Mouse (Mus musculus): ENCODE results near the gene Gm21028.
"Not testable (repeated sequence)": the region's sequence is repeated elsewhere in the genome, so short reads cannot be mapped to it uniquely, and the experiment has no call there.

Gm21028 gene

DNA sequence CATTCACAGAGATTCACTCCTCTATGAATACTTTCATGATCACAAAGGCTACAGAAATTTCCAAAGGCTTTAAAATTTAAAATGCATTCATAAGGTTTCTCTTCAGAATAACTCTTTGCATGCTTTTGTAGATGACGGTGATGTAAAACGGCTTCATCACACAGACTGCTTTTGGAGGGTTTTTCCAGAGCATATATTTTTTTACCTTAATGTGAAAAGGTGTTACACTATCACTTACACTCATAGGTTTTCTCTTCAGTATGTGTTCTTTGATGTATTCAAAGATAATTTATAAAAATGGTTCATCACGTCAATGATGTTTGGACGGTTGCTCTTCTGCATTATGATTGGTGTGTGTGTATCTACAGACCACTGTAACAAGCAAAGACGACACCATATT lies at the start of gene Gm21028:
Gm21028 (minus strand) TSS at position 101 of the 400 bp plus-strand sequence.
- no peak for DNase-seq

DNA sequence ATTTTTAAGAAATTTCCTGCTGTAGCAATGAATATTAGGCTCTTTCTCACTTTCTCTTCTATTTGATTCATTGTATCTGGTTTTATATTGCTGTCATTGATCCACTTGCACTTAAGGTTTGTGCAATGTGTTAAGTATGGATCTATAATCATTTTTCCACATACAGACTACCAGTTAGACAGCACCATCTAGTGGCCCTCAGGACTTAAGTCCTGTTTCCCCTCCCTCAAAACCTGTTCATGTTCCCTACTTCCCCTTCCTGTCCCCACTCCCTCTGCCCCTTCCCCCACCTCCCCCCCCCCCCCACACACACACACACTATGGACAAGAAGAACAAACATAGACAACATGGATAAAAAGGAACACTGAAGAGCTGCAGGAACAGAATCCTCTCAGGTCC lies 17.3 kb upstream of the Gm21028 start:
- not testable (repeated sequence) for DNase-seq

DNA sequence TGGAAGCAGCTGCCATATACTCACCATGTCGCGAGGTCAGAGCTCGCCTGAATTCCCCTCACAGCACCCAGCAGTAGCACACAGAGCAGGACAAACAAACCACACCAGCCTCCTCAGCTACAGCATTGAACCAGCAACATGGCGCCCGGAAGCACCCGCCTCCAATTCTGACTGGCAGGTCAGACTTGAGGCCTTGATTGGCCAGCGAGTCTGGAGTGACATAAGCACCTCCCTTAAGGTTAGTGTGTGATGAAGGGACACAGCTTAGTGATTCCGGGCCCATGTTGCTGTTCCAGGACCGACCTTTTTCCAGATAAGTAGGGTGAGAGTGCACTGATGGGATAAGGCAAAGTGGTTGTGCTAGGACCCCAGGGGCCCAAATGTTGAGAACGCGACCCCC lies 14.0 kb upstream of the Gm21028 start, which contains the start of gene Zfp977:
Zfp977 (minus strand) TSS at position 135 of the 400 bp plus-strand sequence.
- not testable (repeated sequence) for DNase-seq

DNA sequence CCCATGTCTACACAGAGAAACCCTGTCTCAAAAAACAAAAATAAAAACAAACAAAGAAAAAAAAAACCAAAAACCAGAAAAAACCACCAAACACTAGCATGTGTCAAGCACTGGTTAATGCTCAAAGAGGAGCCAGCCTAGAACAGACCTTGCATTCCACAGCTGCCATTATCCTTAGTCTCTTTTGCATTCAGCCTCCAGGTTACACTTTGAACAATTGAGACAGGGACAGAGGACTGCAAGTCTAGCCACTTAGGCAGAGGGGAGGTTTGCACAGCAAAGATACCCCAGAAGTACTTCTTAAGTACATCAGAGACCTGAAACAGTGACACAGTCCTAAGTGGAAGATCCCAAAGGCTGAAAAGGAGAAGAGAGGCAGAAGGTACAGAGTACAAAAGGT lies 12.9 kb upstream of the Gm21028 start:
- DNase-seq = not testable (repeated sequence)

DNA sequence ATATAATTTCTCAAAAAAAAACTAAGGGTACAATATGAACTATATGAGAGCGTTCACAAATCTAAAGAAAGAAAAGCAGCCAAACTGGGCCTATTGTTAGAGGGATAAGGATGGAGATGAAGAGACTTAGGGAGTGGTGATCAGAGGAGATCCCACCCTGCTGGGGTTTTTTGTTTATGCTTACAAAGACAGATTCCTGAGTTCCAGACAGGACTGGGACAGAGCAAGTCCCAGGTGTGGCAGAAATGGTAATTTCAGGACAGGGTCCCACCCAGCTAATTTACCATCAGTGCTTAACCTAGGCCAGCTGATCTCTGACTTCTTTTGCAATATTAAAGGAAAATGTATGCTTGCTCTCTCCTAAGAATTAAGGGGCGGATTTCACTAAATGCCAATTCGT lies 26.6 kb downstream of the Gm21028 start:
- DNase-seq = no peak

Measured in cerebellum, adult 11 months (tissue).